Mouse (Mus musculus): ENCODE results near the gene Dagla.

Dagla gene

GRCm38 (mm10) chr19:10307941-10308340, 3.3 kb upstream of the Dagla start:
- DNase-seq (ENCODE audit: low read depth in 2 of 2, low spot score in 2 of 2) = no peak

- no peak for DNase-seq (ENCODE audit: low read depth in 2 of 2, low spot score in 2 of 2)
Observed at GRCm38 (mm10) chr19:10307351-10307750, 2.7 kb upstream of the Dagla start.

GRCm38 (mm10) chr19:10306521-10307243, 2.0 kb upstream of the Dagla start:
- no peak for DNase-seq (ENCODE audit: low read depth in 2 of 2, low spot score in 2 of 2)

DNA sequence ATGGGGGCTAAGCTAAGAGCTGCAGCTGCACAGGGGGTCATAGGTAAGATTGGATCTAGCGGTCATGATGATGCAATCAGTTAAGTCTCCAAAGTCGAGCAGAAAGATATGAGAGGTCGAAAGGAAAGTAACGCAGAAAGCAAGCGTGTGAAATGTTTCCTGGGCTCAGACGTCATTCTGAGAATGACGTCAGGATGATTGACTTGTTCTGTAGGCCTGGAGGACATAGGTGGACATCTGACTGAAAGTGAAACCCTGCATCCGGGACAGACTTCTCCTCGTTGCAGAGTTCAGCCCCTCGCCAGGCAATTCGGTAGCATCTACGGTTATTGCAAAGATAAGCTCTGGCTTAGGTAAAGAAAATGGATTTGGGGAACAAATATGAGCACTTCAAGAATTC, 963 bp upstream of the Dagla start:
- no peak for DNase-seq (ENCODE audit: low read depth in 2 of 2, low spot score in 2 of 2)

- no peak for DNase-seq (ENCODE audit: low read depth in 2 of 2, low spot score in 2 of 2)
Observed at GRCm38 (mm10) chr19:10304395-10304794, 282 bp downstream of the Dagla start.

DNA sequence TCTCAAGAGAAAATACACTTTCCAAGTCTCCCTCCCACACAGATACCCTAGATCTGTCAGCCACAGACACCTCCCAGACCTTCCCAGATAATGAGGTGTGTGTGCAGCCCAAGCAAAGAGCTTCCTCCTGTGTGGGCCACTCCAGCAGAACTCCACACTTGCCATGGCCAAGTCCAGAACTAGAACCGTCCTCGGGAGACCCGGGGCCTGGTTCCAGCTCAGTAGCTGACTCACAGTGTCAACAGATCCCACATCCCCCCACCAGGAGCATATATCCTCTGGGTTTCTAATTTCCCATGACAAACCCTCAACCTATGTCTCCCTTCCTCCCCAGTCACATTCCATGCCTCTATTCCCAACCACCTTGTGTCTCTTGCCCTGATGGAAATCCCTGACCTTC, 1.8 kb downstream of the Dagla start:
- no peak for DNase-seq (ENCODE audit: low read depth in 2 of 2, low spot score in 2 of 2)

- DNase-seq (ENCODE audit: low read depth in 2 of 2, low spot score in 2 of 2) = no peak
Observed at GRCm38 (mm10) chr19:10301866-10302356, 2.8 kb downstream of the Dagla start.

- DNase-seq (ENCODE audit: low read depth in 2 of 2, low spot score in 2 of 2) = no peak
Observed at GRCm38 (mm10) chr19:10301263-10301662, 3.4 kb downstream of the Dagla start.

GRCm38 (mm10) chr19:10300809-10301208, 3.9 kb downstream of the Dagla start:
- DNase-seq (ENCODE audit: low read depth in 2 of 2, low spot score in 2 of 2) = no peak

DNA sequence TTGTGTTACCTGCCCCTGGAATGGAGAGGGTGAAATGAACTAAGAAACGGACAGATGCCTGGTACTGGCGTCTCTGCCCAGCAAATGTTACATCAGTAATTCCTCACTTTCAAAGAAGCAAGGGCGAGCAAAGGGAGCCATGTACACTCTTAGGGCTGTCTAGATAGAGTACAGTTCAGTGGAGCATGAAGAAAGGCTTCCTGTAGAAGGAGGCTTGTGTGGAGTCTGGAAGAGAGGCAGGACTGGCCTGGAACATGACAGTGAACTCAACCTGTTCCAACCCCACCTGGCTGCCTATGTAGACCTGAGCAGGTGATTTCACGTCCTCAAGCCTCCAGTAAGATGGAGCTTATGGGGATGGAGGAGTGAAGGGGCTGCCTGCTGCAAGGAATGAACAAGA, 6.4 kb downstream of the Dagla start:
- no peak for DNase-seq (ENCODE audit: low read depth in 2 of 2, low spot score in 2 of 2)

- DNase-seq (ENCODE audit: low read depth in 2 of 2, low spot score in 2 of 2) = no peak
Observed at GRCm38 (mm10) chr19:10297041-10297503, 7.6 kb downstream of the Dagla start.

- DNase-seq (ENCODE audit: low read depth in 2 of 2, low spot score in 2 of 2) = no peak
Observed at GRCm38 (mm10) chr19:10296306-10296705, 8.4 kb downstream of the Dagla start.

GRCm38 (mm10) chr19:10294631-10295562, 9.8 kb downstream of the Dagla start:
- DNase-seq (ENCODE audit: low read depth in 2 of 2, low spot score in 2 of 2) = no peak

- DNase-seq (ENCODE audit: low read depth in 2 of 2, low spot score in 2 of 2) = no peak
Observed at GRCm38 (mm10) chr19:10293987-10294386, 10.7 kb downstream of the Dagla start.

DNA sequence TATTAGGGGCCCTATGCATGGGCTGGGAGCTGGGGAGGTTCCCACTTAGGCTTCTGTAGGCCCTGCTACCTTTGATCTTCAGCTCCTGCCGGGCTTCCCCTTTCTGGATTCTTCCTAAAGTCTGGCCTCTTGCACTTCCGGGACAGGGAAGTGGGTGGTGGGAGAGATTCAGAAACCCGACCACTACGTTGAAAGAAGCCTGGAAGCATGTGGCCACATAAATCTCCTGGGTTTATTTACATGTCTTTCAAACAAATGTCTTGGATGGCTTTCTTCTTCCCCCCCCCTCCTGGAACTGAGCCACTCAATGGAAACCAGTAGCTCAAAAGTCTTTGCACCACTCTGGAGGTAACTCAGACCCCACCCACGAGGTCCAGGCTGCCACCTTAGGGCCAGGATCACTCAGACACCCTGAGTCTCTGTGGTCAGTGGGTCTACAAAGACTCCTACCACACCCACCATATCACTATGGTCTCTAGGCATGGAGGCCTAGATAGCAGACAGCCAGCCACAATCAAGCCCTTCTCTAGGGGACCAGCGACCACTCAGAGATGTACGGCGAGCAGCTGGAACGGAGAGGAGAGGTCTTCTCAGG, 12.7 kb downstream of the Dagla start:
- DNase-seq (ENCODE audit: low read depth in 2 of 2, low spot score in 2 of 2) = no peak

DNA sequence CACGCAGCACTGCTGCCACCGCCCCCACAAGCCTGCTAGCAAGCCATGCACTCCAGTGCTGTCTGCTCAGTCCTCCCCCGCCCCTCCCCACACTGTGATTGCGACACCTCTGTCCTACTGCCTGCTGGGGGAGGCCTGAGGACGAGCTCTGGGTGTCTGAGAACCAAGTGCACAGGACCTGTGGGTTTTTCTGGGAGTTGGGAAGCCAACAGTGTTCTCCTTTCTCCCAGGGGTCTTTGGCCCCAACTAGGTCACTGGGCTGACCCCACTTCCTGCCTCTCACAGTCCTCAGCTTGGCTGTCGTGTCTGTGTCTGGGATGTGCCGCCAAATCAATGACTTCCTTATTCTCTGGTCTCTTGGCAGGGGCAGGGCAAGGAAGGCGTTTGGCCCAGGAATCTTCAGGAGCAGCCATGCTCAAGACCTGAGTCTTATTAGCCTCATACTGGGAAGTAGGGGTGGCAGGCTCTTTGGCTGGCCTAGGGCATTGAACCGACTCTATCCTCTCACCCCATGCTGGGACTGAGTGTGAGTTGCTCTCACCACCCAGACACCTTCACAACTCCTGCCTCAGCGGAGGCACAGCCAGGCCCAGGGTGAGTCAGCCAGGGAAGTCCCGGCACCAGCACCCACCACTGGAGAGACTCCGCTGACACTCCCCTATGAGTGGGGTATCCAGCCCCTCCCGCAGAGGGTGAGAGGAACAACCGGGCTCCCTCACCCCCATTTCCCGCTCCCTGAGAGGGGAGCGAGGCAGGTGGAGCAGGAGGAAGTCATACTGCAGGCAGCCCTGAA, 14.3 kb downstream of the Dagla start:
- no peak for DNase-seq (ENCODE audit: low read depth in 2 of 2, low spot score in 2 of 2)

DNA sequence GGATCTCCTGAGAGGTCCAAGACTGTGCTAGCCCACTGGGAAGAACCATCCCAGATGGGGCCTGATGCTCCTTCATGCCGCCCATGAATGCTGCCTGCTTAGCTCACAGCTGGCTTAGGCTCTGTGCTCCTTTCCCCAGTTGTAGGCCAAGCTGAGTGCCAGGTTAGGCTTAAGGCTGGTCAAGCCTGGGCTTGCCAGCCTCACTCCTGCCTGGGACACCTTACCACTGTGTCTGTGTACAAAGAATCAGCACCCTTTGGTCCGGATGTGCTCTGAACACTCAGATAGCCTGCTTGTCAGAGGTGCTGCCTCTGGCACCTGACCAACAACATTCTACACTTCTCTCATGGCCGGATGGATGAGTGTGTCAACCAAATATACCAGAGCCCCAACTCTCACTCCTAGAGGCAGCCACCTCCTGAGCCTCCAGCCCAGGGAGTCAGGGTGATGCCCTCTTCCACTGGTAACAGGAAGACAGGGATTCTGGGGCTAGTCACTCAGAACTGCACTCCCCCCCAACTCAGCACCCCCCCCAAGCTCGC, 15.0 kb downstream of the Dagla start:
- no peak for DNase-seq (ENCODE audit: low read depth in 2 of 2, low spot score in 2 of 2)

- no peak for DNase-seq (ENCODE audit: low read depth in 2 of 2, low spot score in 2 of 2)
Observed at GRCm38 (mm10) chr19:10288125-10289040, 16.3 kb downstream of the Dagla start.

DNA sequence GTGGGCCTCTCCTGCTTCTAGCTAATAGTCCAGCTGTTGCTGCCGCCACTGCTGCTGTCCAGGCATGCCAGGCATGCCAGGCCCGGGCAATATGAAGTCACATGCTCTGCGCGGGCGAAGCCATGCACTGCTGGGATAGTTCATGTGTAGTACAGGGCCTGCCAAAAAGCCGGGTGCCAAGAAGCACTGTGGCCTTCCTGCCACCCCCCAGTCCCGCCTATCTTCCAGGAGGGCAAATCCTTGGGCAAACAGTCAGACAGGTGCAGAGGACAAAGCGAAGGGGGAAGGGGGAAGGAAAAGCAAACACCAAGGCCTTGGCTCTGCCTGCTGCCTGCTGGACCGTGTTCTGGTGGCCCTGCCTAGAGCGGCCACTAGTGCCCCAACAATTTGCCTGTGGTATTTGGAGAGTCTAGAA, 18.2 kb downstream of the Dagla start:
- no peak for DNase-seq (ENCODE audit: low read depth in 2 of 2, low spot score in 2 of 2)
